Mouse (Mus musculus) CH12.LX (cell line): ENCODE measurements at regions not wholly inside any gene's neighbourhood (a gene's known extent, or its start where the extent isn't known, plus 50 kb on each side); places are given as distances from the start of the nearest gene placed in this dataset.

Experiments used
- DNase-seq: peaks from one replicate; pipeline ENCODE4 v3.0.0-alpha.2; 2013; ENCODE audit errors: extremely low read depth
- H3K27ac ChIP-seq: 2 replicates; pipeline ENCODE4 v1.5.1; 2012; ENCODE audit warnings: low read depth, mild to moderate bottlenecking, control low read depth, moderate library complexity; ENCODE audit not compliant: insufficient read depth
- H3K27me3 ChIP-seq: replicated peaks from 2 replicates; pipeline ENCODE3; 2012; ENCODE audit warnings: inconsistent platforms
- H3K36me3 ChIP-seq, 2 experiments: replicated peaks in 1 of 2; 2 replicates each; pipeline versions ENCODE3 to v1.6.1; 2012; ENCODE audit warnings: inconsistent platforms in 1 of 2, low read length in 1 of 2, mild to moderate bottlenecking in 1 of 2, mixed read lengths in 1 of 2, moderate library complexity in 1 of 2; ENCODE audit not compliant: control insufficient read depth in 1 of 2, insufficient read depth in 1 of 2
- H3K4me1 ChIP-seq, 2 experiments: 2 replicates each; pipeline ENCODE4 v1.6.1; 2012; ENCODE audit warnings: inconsistent platforms in 1 of 2, moderate library complexity in 1 of 2; ENCODE audit not compliant: insufficient read depth in 2 of 2, control insufficient read depth in 1 of 2
- H3K4me2 ChIP-seq: 2 replicates; pipeline ENCODE4 v1.6.1; 2012; ENCODE audit warnings: low read depth, mild to moderate bottlenecking, control low read depth; ENCODE audit not compliant: poor library complexity, insufficient read depth, severe bottlenecking
- H3K4me3 ChIP-seq, 3 experiments: fragments of 150-350 bp in 1 of 3; sonication (generic) in 1 of 3; replicated peaks in 1 of 3; 2 replicates each; pipeline versions ENCODE3 to v1.5.1; 2011 to 2012; ENCODE audit warnings: low read depth in 2 of 3, low read length in 2 of 3, mild to moderate bottlenecking in 2 of 3, moderate library complexity in 2 of 3, control low read depth in 1 of 3, improper control_type of control experiment in 1 of 3, inconsistent platforms in 1 of 3, mixed read lengths in 1 of 3; ENCODE audit not compliant: poor library complexity in 1 of 3
- H3K79me2 ChIP-seq: replicated peaks from 2 replicates; pipeline ENCODE4 v1.6.1; 2012; ENCODE audit warnings: mild to moderate bottlenecking, moderate library complexity; ENCODE audit not compliant: control insufficient read depth, poor library complexity, insufficient read depth, severe bottlenecking; ENCODE audit errors: extremely low read depth
- H3K9ac ChIP-seq: 2 replicates; pipeline ENCODE4 v1.6.1; 2012; ENCODE audit warnings: low read depth, mild to moderate bottlenecking, control low read depth, moderate library complexity; ENCODE audit not compliant: insufficient read depth
- H3K9me3 ChIP-seq: replicated peaks from 2 replicates; pipeline ENCODE3; 2012; ENCODE audit warnings: low read length, inconsistent platforms, mixed read lengths
- CHD1 ChIP-seq: IDR thresholded peaks from 2 replicates; pipeline ENCODE4 v1.6.1; 2012; ENCODE audit warnings: low read depth, low read length, improper control_type of control experiment, inconsistent platforms
- E2F4 ChIP-seq: IDR thresholded peaks from 2 replicates; pipeline ENCODE4 v1.6.1; 2011; ENCODE audit warnings: low read depth, low read length, improper control_type of control experiment; ENCODE audit not compliant: insufficient replicate concordance
- ELF1 ChIP-seq: IDR thresholded peaks from 2 replicates; pipeline ENCODE4 v1.6.1; 2014; ENCODE audit warnings: low read depth, mild to moderate bottlenecking, inconsistent platforms, low read length, improper control_type of control experiment
- GABPA ChIP-seq: IDR thresholded peaks from 2 replicates; pipeline ENCODE4 v1.6.1; 2012; ENCODE audit warnings: low read depth, low read length, improper control_type of control experiment, inconsistent platforms; ENCODE audit not compliant: insufficient replicate concordance
- HCFC1 ChIP-seq: IDR thresholded peaks from 2 replicates; pipeline ENCODE4 v1.6.1; 2012; ENCODE audit warnings: low read depth, mild to moderate bottlenecking, inconsistent platforms, low read length, improper control_type of control experiment
- IRF4 ChIP-seq: IDR thresholded peaks from 2 replicates; pipeline ENCODE4 v1.6.1; 2014; ENCODE audit warnings: low read depth, mild to moderate bottlenecking, inconsistent platforms, low read length, improper control_type of control experiment
- JUND ChIP-seq: conservative IDR thresholded peaks from 2 replicates; pipeline ENCODE4 v1.6.1; 2011; ENCODE audit warnings: low read depth, low read length, improper control_type of control experiment
- KAT2A ChIP-seq: IDR thresholded peaks from 2 replicates; pipeline ENCODE4 v1.6.1; 2012; ENCODE audit warnings: low read length, improper control_type of control experiment, inconsistent platforms; ENCODE audit not compliant: insufficient replicate concordance
- MAFK ChIP-seq: IDR thresholded peaks from 2 replicates; pipeline ENCODE4 v1.6.1; 2011; ENCODE audit warnings: low read length, improper control_type of control experiment; ENCODE audit not compliant: insufficient replicate concordance
- MAX ChIP-seq: IDR thresholded peaks from 2 replicates; pipeline ENCODE4 v1.6.1; 2011; ENCODE audit warnings: low read length, improper control_type of control experiment
- MXI1 ChIP-seq: IDR thresholded peaks from 2 replicates; pipeline ENCODE4 v1.6.1; 2011; ENCODE audit warnings: mild to moderate bottlenecking, low read depth, low read length, improper control_type of control experiment
- MYC ChIP-seq: IDR thresholded peaks from 2 replicates; pipeline ENCODE4 v1.6.1; 2011; ENCODE audit warnings: low read depth, mild to moderate bottlenecking, improper control_type of control experiment, low read length
- NRF1 ChIP-seq: IDR thresholded peaks from 2 replicates; pipeline ENCODE4 v1.6.1; 2014; ENCODE audit warnings: low read depth, mild to moderate bottlenecking, inconsistent platforms, low read length, improper control_type of control experiment, moderate library complexity
- RAD21 ChIP-seq: IDR thresholded peaks from 2 replicates; pipeline ENCODE4 v1.6.1; 2011; ENCODE audit warnings: low read depth, mild to moderate bottlenecking, low read length, improper control_type of control experiment, moderate library complexity
- RCOR1 ChIP-seq: conservative IDR thresholded peaks from 2 replicates; pipeline ENCODE4 v1.6.1; 2012; ENCODE audit warnings: low read depth, mild to moderate bottlenecking, inconsistent platforms, low read length, improper control_type of control experiment
- TCF12 ChIP-seq: IDR thresholded peaks from 2 replicates; pipeline ENCODE4 v1.6.1; 2014; ENCODE audit warnings: low read depth, mild to moderate bottlenecking, inconsistent platforms, low read length, improper control_type of control experiment
- USF1 ChIP-seq: IDR thresholded peaks from 2 replicates; pipeline ENCODE4 v1.6.1; 2014; ENCODE audit warnings: low read depth, mild to moderate bottlenecking, inconsistent platforms, low read length, improper control_type of control experiment
- USF2 ChIP-seq: conservative IDR thresholded peaks from 2 replicates; pipeline ENCODE4 v1.6.1; 2011; ENCODE audit warnings: low read depth, low read length, improper control_type of control experiment
- ZNF384 ChIP-seq: IDR thresholded peaks from 2 replicates; pipeline ENCODE4 v1.6.1; 2012; ENCODE audit warnings: low read depth, low read length, improper control_type of control experiment, inconsistent platforms
- dilution Hi-C: fragments of 300-500 bp; cut with MboI; formaldehyde crosslinking; loops from 2 replicates; pipeline ENCODE4 v1.14.3; 2020; ENCODE audit warnings: low sequenced_read_pairs; ENCODE audit not compliant: extremely low pct_unique_long_range_greater_than_20kb, extremely low pct_ligation_motif_present
- in situ Hi-C: fragments of 300-500 bp; cut with MboI; formaldehyde crosslinking; loops from 3 replicates; pipeline ENCODE4 v1.14.3; 2019; ENCODE audit warnings: low sequenced_read_pairs, low pct_ligation_motif_present, low pct_unique_long_range_greater_than_20kb, mixed read lengths

GRCm38 (mm10) chr10:98257980-98258707 lies 531.6 kb upstream of the C030005K15Rik start:
- H3K9ac ChIP-seq: no peak overlapping the region
- H3K27ac ChIP-seq: no peak overlapping the region
- no peaks in the 10 kb centered on the region for H3K9me3 ChIP-seq
- dilution Hi-C loops (no loop called here), in situ Hi-C loops (no loop called here)
- no peak for DNase-seq
- H3K4me3 ChIP-seq: no peak overlapping the region
- H3K36me3 ChIP-seq: no peaks in the 10 kb centered on the region
- H3K27me3 ChIP-seq: no peaks in the 10 kb centered on the region
- no peak overlapping the region for H3K4me2 ChIP-seq
- H3K79me2 ChIP-seq: no peaks in the 10 kb centered on the region
- TF ChIP-seq USF1 (no peak), IRF4 (no peak), E2F4 (no peak), RAD21 (no peak), HCFC1 (no peak), RCOR1 (no peak), MYC (no peak), NRF1 (no peak), JUND (no peak), ZNF384 (no peak)
- H3K4me1 ChIP-seq: no peaks in the 10 kb centered on the region

- DNase-seq: no peak
- in situ Hi-C loops (no loop called here), dilution Hi-C loops (no loop called here)
- no peaks in the 10 kb centered on the region for H3K36me3 ChIP-seq
- H3K27ac ChIP-seq: no peak overlapping the region
- no peaks in the 10 kb centered on the region for H3K4me1 ChIP-seq
- no peak overlapping the region for H3K4me3 ChIP-seq
- no peak overlapping the region for H3K9ac ChIP-seq
- no peaks in the 10 kb centered on the region for H3K27me3 ChIP-seq
- TF ChIP-seq MAX (no peak), E2F4 (no peak), CHD1 (no peak), MAFK (no peak), ELF1 (no peak), TCF12 (no peak), JUND (no peak), KAT2A (no peak), MXI1 (no peak), GABPA (no peak), USF2 (no peak), ZNF384 (no peak), NRF1 (no peak), IRF4 (no peak)
- H3K79me2 ChIP-seq: no peaks in the 10 kb centered on the region
- no peaks in the 10 kb centered on the region for H3K9me3 ChIP-seq
- H3K4me2 ChIP-seq: no peak overlapping the region
These were observed 532.7 kb upstream of the C030005K15Rik start for GRCm38 (mm10) chr10:98259283-98259682.
